Mouse (Mus musculus) ES-Bruce4 (cell line): Measurements from ENCODE around the gene Snrpc.

Source experiments
- CTCF ChIP-seq: IDR thresholded peaks from one replicate; pipeline ENCODE4 v1.8.1; 2011; ENCODE audit warnings: low read depth, low read length
- EP300 ChIP-seq: IDR thresholded peaks from 2 replicates; pipeline ENCODE4 v1.6.1; 2011; ENCODE audit warnings: low read depth, low read length; ENCODE audit not compliant: insufficient read depth
- POLR2A ChIP-seq: IDR thresholded peaks from one replicate; pipeline ENCODE4 v1.8.1; 2011; ENCODE audit warnings: low read length; ENCODE audit not compliant: insufficient read depth

DNA sequence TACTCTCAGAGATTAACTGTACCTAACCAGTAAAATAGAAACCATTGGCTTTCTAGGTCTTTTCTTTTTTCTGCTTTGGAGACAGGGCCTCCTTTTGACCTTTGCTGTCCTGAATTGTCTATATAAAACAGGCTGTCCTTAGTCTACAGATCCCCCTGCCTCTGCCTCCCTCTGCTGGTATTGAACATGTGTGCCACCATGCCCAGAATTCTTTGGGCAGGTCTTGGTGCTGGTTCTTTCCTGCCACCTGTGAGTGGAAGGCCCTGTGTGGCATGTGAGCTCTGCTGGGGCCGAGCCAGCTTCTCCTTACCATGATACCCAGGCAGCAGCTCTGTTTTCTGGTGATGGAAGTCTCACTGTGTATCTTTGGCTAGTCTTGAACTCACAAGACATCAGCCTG lies 10.4 kb downstream of the Snrpc start:
- no peak for TF ChIP-seq EP300
- no peak for TF ChIP-seq CTCF
- TF ChIP-seq POLR2A, result no peak
